In the genomic region with DNA sequence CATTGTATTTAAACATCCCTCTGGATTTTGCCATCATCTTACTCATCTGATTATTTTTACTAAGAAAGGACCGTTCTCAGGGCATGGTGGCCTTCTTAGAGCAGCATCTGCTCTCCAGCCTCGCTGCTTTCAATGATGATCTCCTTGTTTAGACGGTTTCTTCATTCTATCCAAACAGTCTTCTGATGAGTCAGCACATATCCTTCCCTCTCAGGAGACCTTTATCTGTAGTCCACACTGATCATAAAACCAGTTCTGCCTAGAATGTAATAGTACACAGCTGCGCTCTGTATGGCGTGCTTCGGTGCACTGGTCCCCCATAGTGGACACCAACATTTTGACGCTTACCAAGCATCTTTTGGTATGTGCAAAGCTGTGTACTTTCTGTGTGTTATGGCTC, we compare ENCODE assay signal across 24 mouse cellular contexts. TPM values are rescaled to one million over a fixed set of nuclear protein-coding genes. Genes with fewer than 3 reads are reported as not detected.
DNase-seq lines count a peak whose midpoint lies in the region; ATAC-seq and TF ChIP-seq lines count a peak whose summit lies in the region.
"Had no signal": no experiment of that assay in that cellular context is flagged by ENCODE, and none has a peak within 500 bp of the region (broad histone marks: within the 10 kb centered on the region; RNA-seq: fewer than 3 reads in every experiment).

No protein-coding gene starts in this region.

- no peaks in the 10 kb centered on the region for H3K27me3 ChIP-seq in liver, embryonic 12.5 days (replicated peaks)
- H3K27me3 ChIP-seq: forebrain, embryonic 12.5 days; midbrain, embryonic 15.5 days; Patski had no signal

- no peaks in the 10 kb centered on the region for H3K36me3 ChIP-seq in liver, embryonic 12.5 days
- H3K36me3 ChIP-seq: forebrain, embryonic 12.5 days; limb, embryonic 10.5 days; midbrain, embryonic 15.5 days had no signal

- peak; percentile 75 for ATAC-seq in liver, embryonic 12.5 days
- ATAC-seq in megakaryocyte-erythroid progenitor cell, adult 5-6 weeks (replicated peaks; ENCODE audit: low FRiP score, low TSS enrichment, poor library complexity, severe bottlenecking), result peak; percentile 72
- ATAC-seq: hindbrain, postnatal 0 days; midbrain, embryonic 15.5 days; Patski had no signal

- 59% methylated on average over 7 of the region's 7 CpGs for WGBS in liver, embryonic 12.5 days (ENCODE audit: insufficient replicate concordance)

- TF ChIP-seq CTCF in layer of hippocampus, adult 2 months (conservative IDR thresholded peaks at IDR 0.05), result no peak

- H3K4me3 ChIP-seq in layer of hippocampus, adult 2 months, result no peak overlapping the region
- no peak overlapping the region for H3K4me3 ChIP-seq in liver, embryonic 12.5 days
- H3K4me3 ChIP-seq: forebrain, embryonic 12.5 days; left cerebral cortex, adult 2 months; limb, embryonic 10.5 days; midbrain, embryonic 15.5 days; myocyte had no signal

- no peak for DNase-seq in layer of hippocampus, adult 2 months (ENCODE audit: low spot score in 2 of 2)
- DNase-seq in layer of hippocampus, postnatal 36 days, result no peak
- peak; percentile 6 for DNase-seq in MEL-GATA-1-ER (ENCODE audit: extremely low read depth, low read depth)
- no peak for DNase-seq in Muller cell, postnatal 12 days (ENCODE audit: inconsistent ontology term)
- DNase-seq in lung, postnatal 25 days (ENCODE audit: low spot score), result no peak
- no peak for DNase-seq in cerebellum, postnatal 36 days
- DNase-seq: adrenal gland, postnatal 10 days; cerebellum, postnatal 14 days; gastrocnemius, postnatal 10 days; heart, adult 18-20 months; kidney, adult 2 months; kidney, postnatal 25 days; lung, adult 18-20 months; lung, postnatal 14 days; spleen, adult 18-20 months had no signal

- H3K4me2 ChIP-seq in liver, embryonic 12.5 days, result no peak overlapping the region
- H3K4me2 ChIP-seq: forebrain, embryonic 12.5 days; midbrain, embryonic 15.5 days had no signal

- H3K9me3 ChIP-seq in liver, embryonic 12.5 days (replicated peaks), result no peaks in the 10 kb centered on the region
- H3K9me3 ChIP-seq: forebrain, embryonic 12.5 days; limb, embryonic 10.5 days; midbrain, embryonic 15.5 days had no signal

- peaks cover 9% of the 10 kb centered on the region; the same call in 1 of the 2 replicates for H3K4me1 ChIP-seq in liver, embryonic 12.5 days
- H3K4me1 ChIP-seq: forebrain, embryonic 12.5 days; limb, embryonic 10.5 days; midbrain, embryonic 15.5 days had no signal

- no peak overlapping the region for H3K9ac ChIP-seq in liver, embryonic 12.5 days
- H3K9ac ChIP-seq: forebrain, embryonic 12.5 days; midbrain, embryonic 15.5 days had no signal

- H3K27ac ChIP-seq in layer of hippocampus, adult 2 months, result 0 out of 2 replicates have a peak overlapping the region, but pooled peaks have one; percentile 20
- H3K27ac ChIP-seq in liver, embryonic 12.5 days, result no peak overlapping the region
- H3K27ac ChIP-seq: forebrain, embryonic 12.5 days; hindbrain, postnatal 0 days; left cerebral cortex, adult 2 months; limb, embryonic 10.5 days; midbrain, embryonic 15.5 days had no signal

RNA-seq across cellular contexts. Expression of gene Slc44a1, which starts 19.5 kb away (rescaled TPM):
- total RNA-seq in layer of hippocampus, adult 2 months (2021), result 10 to 100 TPM; 75.0 to 78.4 TPM
- total RNA-seq in layer of hippocampus, postnatal 36 days (2021), result 10 to 100 TPM; 83.8 to 91.3 TPM
- 14.0 and 14.1 TPM in 2 replicates for polyA plus RNA-seq in liver, embryonic 12.5 days (2016; fragmentation: Nextera tagmentation; extraction: Ambion mirVana)
- 21.7 and 24.2 TPM in 2 replicates for total RNA-seq in megakaryocyte-erythroid progenitor cell, adult 5-6 weeks (2014; fragmentation: Nextera tagmentation)
- 18.0 and 21.5 TPM in 2 replicates for total RNA-seq in megakaryocyte-erythroid progenitor cell, adult 5-6 weeks (2017)
